Mouse (Mus musculus) E14TG2a.4 (cell line): ENCODE measurements around the gene Ntrk3.

Experiments
- CTCF ChIP-seq: conservative IDR thresholded peaks from 2 replicates; pipeline ENCODE4 v1.5.1; 2014; ENCODE audit warnings: low read length
- NANOG ChIP-seq: IDR thresholded peaks from 2 replicates; pipeline ENCODE4 v1.6.1; 2014; ENCODE audit warnings: borderline replicate concordance, low read length, mixed read lengths
- POU5F1 ChIP-seq: IDR thresholded peaks from 2 replicates; pipeline ENCODE4 v1.6.1; 2014; ENCODE audit warnings: low read length, borderline replicate concordance

DNA sequence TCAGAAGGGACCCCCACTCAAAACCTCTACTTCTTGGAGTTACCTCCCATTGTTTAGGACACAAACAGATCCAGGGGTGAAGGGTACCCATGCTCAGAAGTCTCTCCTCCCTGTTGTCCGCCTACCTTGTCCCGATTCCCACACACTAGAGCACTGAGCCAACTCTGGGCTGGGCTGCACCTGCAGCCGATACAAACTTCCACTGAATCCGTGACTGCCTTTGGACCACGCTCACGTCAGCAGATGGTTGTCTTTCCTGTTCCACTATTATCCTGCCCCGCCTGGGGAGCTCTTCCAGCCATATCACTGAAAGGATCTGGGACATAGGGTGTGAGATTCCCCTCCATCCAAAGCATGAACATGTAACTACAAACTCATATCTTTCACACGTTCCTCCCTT is 188.4 kb downstream of the Ntrk3 start:
- no peak for TF ChIP-seq CTCF
- TF ChIP-seq NANOG = no peak
- no peak for TF ChIP-seq POU5F1
